32 mouse cellular contexts compared by ENCODE assay signal in the genomic region with DNA sequence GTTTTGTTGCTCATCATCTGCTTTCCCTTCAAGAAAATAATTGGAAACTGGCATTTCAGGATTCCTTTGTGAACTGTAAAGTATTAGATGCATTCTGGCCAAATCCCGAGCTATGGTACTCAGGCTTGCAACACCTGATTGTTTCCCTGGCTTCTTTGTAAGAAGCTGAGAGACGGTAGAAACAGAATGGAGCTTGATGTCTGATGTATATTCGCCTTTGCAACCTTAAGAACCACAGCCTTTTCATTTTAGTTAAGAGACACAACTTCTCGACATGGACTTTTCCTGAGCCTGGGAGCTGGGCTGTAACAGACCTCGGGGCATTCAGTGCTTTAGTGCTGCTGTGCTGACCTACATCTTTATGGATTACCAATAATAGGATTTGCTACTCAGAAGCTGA. TPM values are rescaled to one million over a fixed set of nuclear protein-coding genes. Genes with fewer than 3 reads are reported as not detected.
"Had no signal": no experiment of that assay in that cellular context is flagged by ENCODE, and none has a peak within 500 bp of the region (broad histone marks: within the 10 kb centered on the region; RNA-seq: fewer than 3 reads in every experiment).

A gene (plus strand): TSS at position 301 of the 400 bp plus-strand sequence.

- H3K36me3 ChIP-seq: embryonic facial prominence, embryonic 10.5 days; embryonic facial prominence, embryonic 12.5 days; embryonic facial prominence, embryonic 13.5 days; embryonic facial prominence, embryonic 15.5 days; forebrain, embryonic 10.5 days; forebrain, embryonic 12.5 days; forebrain, embryonic 15.5 days had no signal

- H3K4me1 ChIP-seq: embryonic facial prominence, embryonic 10.5 days; embryonic facial prominence, embryonic 12.5 days; embryonic facial prominence, embryonic 13.5 days; embryonic facial prominence, embryonic 15.5 days; forebrain, embryonic 10.5 days; forebrain, embryonic 12.5 days; forebrain, embryonic 13.5 days; forebrain, embryonic 15.5 days had no signal

- H3K9ac ChIP-seq: embryonic facial prominence, embryonic 12.5 days; embryonic facial prominence, embryonic 13.5 days; embryonic facial prominence, embryonic 15.5 days; forebrain, embryonic 12.5 days; forebrain, embryonic 13.5 days; forebrain, embryonic 15.5 days; forebrain, postnatal 0 days had no signal

- H3K27me3 ChIP-seq: embryonic facial prominence, embryonic 12.5 days; embryonic facial prominence, embryonic 13.5 days; embryonic facial prominence, embryonic 15.5 days; forebrain, embryonic 12.5 days; forebrain, embryonic 13.5 days; forebrain, embryonic 15.5 days had no signal

- H3K9me3 ChIP-seq: embryonic facial prominence, embryonic 10.5 days; embryonic facial prominence, embryonic 12.5 days; embryonic facial prominence, embryonic 13.5 days; embryonic facial prominence, embryonic 15.5 days; forebrain, embryonic 10.5 days; forebrain, embryonic 12.5 days; forebrain, embryonic 13.5 days; forebrain, embryonic 15.5 days had no signal

- ATAC-seq: forebrain, embryonic 13.5 days; forebrain, embryonic 14.5 days; forebrain, embryonic 15.5 days; forebrain, embryonic 16.5 days; forebrain, postnatal 0 days had no signal

- DNase-seq: cerebellum, adult 2 months; cerebellum, adult 8-10 months; cerebellum, adult 9-10 months; cerebellum, adult 9-11 months; cerebellum, postnatal 10 days; cerebellum, postnatal 14 days; cerebellum, postnatal 25 days; cerebellum, postnatal 36 days; embryo, embryonic 11 days; forebrain, postnatal 0 days; gastrocnemius, adult 2 months; gastrocnemius, postnatal 10 days; gastrocnemius, postnatal 14 days; gastrocnemius, postnatal 25 days; gastrocnemius, postnatal 36 days; heart, adult 18-20 months had no signal

- H3K4me3 ChIP-seq: embryonic facial prominence, embryonic 10.5 days; embryonic facial prominence, embryonic 12.5 days; embryonic facial prominence, embryonic 13.5 days; embryonic facial prominence, embryonic 15.5 days; erythroblast, embryonic 14.5 days; forebrain, embryonic 10.5 days; forebrain, embryonic 12.5 days; forebrain, embryonic 13.5 days; forebrain, embryonic 15.5 days; gastrocnemius, adult 2 months had no signal

- H3K4me2 ChIP-seq: embryonic facial prominence, embryonic 12.5 days; embryonic facial prominence, embryonic 13.5 days; embryonic facial prominence, embryonic 15.5 days; forebrain, embryonic 12.5 days; forebrain, embryonic 13.5 days; forebrain, embryonic 15.5 days had no signal

- H3K27ac ChIP-seq: embryonic facial prominence, embryonic 10.5 days; embryonic facial prominence, embryonic 12.5 days; embryonic facial prominence, embryonic 13.5 days; embryonic facial prominence, embryonic 15.5 days; forebrain, embryonic 10.5 days; forebrain, embryonic 12.5 days; forebrain, embryonic 13.5 days; forebrain, embryonic 15.5 days; gastrocnemius, adult 2 months had no signal

RNA-seq across cellular contexts. Expression of the gene that starts here (rescaled TPM):
- polyA plus RNA-seq: cerebellum, adult 2 months; cortical plate, adult 2 months; embryonic facial prominence, embryonic 10.5 days; embryonic facial prominence, embryonic 11.5 days; embryonic facial prominence, embryonic 12.5 days; embryonic facial prominence, embryonic 13.5 days; embryonic facial prominence, embryonic 15.5 days; erythroblast, embryonic 14.5 days; forebrain, embryonic 10.5 days; forebrain, embryonic 11.5 days; forebrain, embryonic 12.5 days; forebrain, embryonic 13.5 days; forebrain, embryonic 14.5 days; forebrain, embryonic 15.5 days; forebrain, embryonic 16.5 days; forebrain, postnatal 0 days; frontal cortex, adult 2 months; gonadal fat pad, adult 2 months had no signal
